In the genomic region with DNA sequence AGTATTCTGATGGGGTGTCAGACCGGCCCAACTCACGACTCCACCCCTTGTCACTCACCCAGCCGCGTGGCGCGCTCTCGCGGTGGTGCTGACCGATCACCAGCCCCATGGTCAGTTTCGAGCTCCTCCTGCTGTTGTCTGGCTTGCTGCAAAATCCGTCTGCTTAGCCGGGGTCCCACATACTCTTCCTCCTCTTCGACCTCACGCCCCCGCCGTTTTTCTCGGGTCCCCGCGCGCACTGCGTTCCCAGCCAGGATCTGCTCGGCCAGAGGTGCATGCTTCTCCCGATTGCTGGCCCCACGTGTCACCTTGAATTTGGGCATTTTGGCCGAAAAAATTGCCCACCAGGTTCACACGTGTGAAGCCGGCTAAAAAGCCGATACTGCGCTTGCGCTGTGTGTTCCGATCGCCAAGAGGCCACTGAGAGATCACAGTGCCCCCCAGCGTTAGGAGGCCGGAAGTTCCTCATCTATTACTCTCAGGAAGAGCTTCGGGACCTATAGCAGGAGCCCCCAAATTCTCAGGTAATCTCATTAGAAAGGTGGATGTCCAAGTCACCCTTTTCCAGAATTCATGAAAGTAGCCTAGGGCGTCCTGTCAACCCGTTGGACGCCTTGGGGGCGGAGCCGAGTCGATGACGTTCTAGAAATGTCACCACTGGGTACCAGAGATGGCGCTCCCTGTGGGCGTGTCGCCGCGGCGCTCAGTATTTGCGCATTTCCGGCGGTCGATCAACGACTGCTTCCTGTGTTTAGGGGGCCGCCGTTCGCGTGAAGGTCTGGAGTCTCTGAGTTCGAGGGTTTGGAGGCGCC, we compare ENCODE assay signal across 8 mouse cellular contexts. TPM values are rescaled to one million over a fixed set of nuclear protein-coding genes. Genes with fewer than 3 reads are reported as not detected.
DNase-seq lines count a peak whose midpoint lies in the region; ATAC-seq and TF ChIP-seq lines count a peak whose summit lies in the region.

Gene Bysl, minus strand, starts transcription at position 644 of the 812 bp plus-strand sequence.
Gene Med20, plus strand, starts transcription at position 734 of the 812 bp plus-strand sequence.
Gene Gm20517, plus strand, starts transcription at position 741 of the 812 bp plus-strand sequence.

- no peak for TF ChIP-seq EP300 in ES-Bruce4 (IDR thresholded peaks at IDR 0.05; ENCODE audit: insufficient read depth, low read depth, low read length)

- peak within 1 kb of the TSS; percentile 80 for H3K4me2 ChIP-seq in forebrain, embryonic 14.5 days (ENCODE audit: low read length)
- peak within 1 kb of the TSS; percentile 93 for H3K4me2 ChIP-seq in neural tube, embryonic 15.5 days

- no peaks in the 10 kb centered on the region for H3K9me3 ChIP-seq in ES-Bruce4 (replicated peaks; ENCODE audit: control insufficient read depth, insufficient read depth, low read length, poor library complexity, severe bottlenecking)
- no peaks in the 10 kb centered on the region for H3K9me3 ChIP-seq in forebrain, embryonic 14.5 days (replicated peaks; ENCODE audit: control insufficient read depth, low read length)
- H3K9me3 ChIP-seq in neural tube, embryonic 15.5 days (replicated peaks): no peaks in the 10 kb centered on the region

- no peak for TF ChIP-seq POLR2A in ES-Bruce4 (IDR thresholded peaks at IDR 0.05; ENCODE audit: insufficient read depth, low read length)

- DNase-seq in forebrain, embryonic 14.5 days (ENCODE audit: low spot score): peak; percentile 98
- peak; percentile 95 to 99 for DNase-seq in heart, postnatal 14 days
- DNase-seq in layer of hippocampus, adult 11-12 months (ENCODE audit: low spot score): peak; percentile 96
- peak; percentile 95 to 96 for DNase-seq in lung, adult 18-20 months
- DNase-seq in testis, postnatal 14 days (ENCODE audit: low spot score): peak; percentile 95

- intact Hi-C loops in heart, postnatal 14 days (cut with DNase I): no loop called here

- H3K27ac ChIP-seq in ES-Bruce4 (ENCODE audit: insufficient read depth, low read length): peak within 1 kb of the TSS; percentile 7; the same call in 1 of the 2 replicates
- H3K27ac ChIP-seq in forebrain, embryonic 14.5 days (ENCODE audit: low read depth, low read length): peak within 1 kb of the TSS; percentile 48; the same call in 1 of the 2 replicates
- H3K27ac ChIP-seq in neural tube, embryonic 15.5 days (replicated peaks): peak within 1 kb of the TSS; percentile 80

- H3K4me3 ChIP-seq in ES-Bruce4 (ENCODE audit: low read depth, low read length): peak within 1 kb of the TSS; percentile 86
- peak within 1 kb of the TSS; percentile 62 for H3K4me3 ChIP-seq in forebrain, embryonic 14.5 days (ENCODE audit: low read depth, low read length)
- H3K4me3 ChIP-seq in neural tube, embryonic 15.5 days (replicated peaks): peak within 1 kb of the TSS; percentile 90

- peaks cover 6% of the 10 kb centered on the region for H3K36me3 ChIP-seq in ES-Bruce4 (ENCODE audit: control insufficient read depth, insufficient read depth, low read length, poor library complexity, severe bottlenecking)
- H3K36me3 ChIP-seq in forebrain, embryonic 14.5 days (ENCODE audit: control insufficient read depth, insufficient read depth, low read length): peaks cover 37% of the 10 kb centered on the region
- peaks cover 40% of the 10 kb centered on the region for H3K36me3 ChIP-seq in neural tube, embryonic 15.5 days

- no peaks in the 10 kb centered on the region for H3K27me3 ChIP-seq in ES-Bruce4 (ENCODE audit: control insufficient read depth, insufficient read depth, low read length, poor library complexity, severe bottlenecking)
- no peaks in the 10 kb centered on the region for H3K27me3 ChIP-seq in forebrain, embryonic 14.5 days (replicated peaks; ENCODE audit: control insufficient read depth, insufficient read depth, low read length)
- no peaks in the 10 kb centered on the region for H3K27me3 ChIP-seq in neural tube, embryonic 15.5 days (replicated peaks)

- TF ChIP-seq CTCF in ES-Bruce4 (IDR thresholded peaks at IDR 0.05; ENCODE audit: low read depth, low read length): peak; percentile 79

- H3K9ac ChIP-seq in ES-Bruce4 (ENCODE audit: low read depth, poor library complexity, severe bottlenecking): peak within 1 kb of the TSS; percentile 53
- H3K9ac ChIP-seq in forebrain, embryonic 14.5 days (ENCODE audit: low read length): peak within 1 kb of the TSS; percentile 73
- peak within 1 kb of the TSS; percentile 84 for H3K9ac ChIP-seq in neural tube, embryonic 15.5 days (replicated peaks)

- WGBS in forebrain, embryonic 14.5 days: under 1% methylated on average over 59 of the region's 59 CpGs
- WGBS in neural tube, embryonic 15.5 days: under 1% methylated on average over 59 of the region's 59 CpGs

- peak; percentile 95 for ATAC-seq in cerebellum, adult (ENCODE audit: insufficient number of reproducible peaks, low FRiP score, low TSS enrichment)
- peak; percentile 98 for ATAC-seq in forebrain, embryonic 14.5 days
- ATAC-seq in neural tube, embryonic 15.5 days (ENCODE audit: low FRiP score): peak; percentile 96

- H3K4me1 ChIP-seq in ES-Bruce4 (ENCODE audit: control insufficient read depth, insufficient read depth, low read length): no peaks in the 10 kb centered on the region
- peaks cover 12% of the 10 kb centered on the region for H3K4me1 ChIP-seq in forebrain, embryonic 14.5 days (ENCODE audit: control insufficient read depth, insufficient read depth, low read length)
- H3K4me1 ChIP-seq in neural tube, embryonic 15.5 days: peaks cover 47% of the 10 kb centered on the region

RNA-seq across cellular contexts. Expression of gene Bysl, which starts in this region (rescaled TPM):
- 24.9 and 25.7 TPM in 2 replicates for polyA plus RNA-seq in ES-Bruce4 (2011; ENCODE audit: insufficient read depth, insufficient read length, low read depth, missing spikeins)
- polyA plus RNA-seq in forebrain, embryonic 14.5 days (2014; fragmentation: Nextera tagmentation; extraction: Ambion mirVana): 25.1 and 33.2 TPM in 2 replicates
- total RNA-seq in heart, postnatal 14 days (2021): 10 to 100 TPM; 14.0 to 15.8 TPM
- polyA plus RNA-seq in neural tube, embryonic 15.5 days (2015; fragmentation: Nextera tagmentation; extraction: Ambion mirVana): 34.7 and 37.1 TPM in 2 replicates

RNA-seq across cellular contexts. Expression of gene Med20, which starts in this region (rescaled TPM):
- polyA plus RNA-seq in ES-Bruce4 (2011; ENCODE audit: insufficient read depth, insufficient read length, low read depth, missing spikeins): 26.4 and 36.9 TPM in 2 replicates
- polyA plus RNA-seq in forebrain, embryonic 14.5 days (2014; fragmentation: Nextera tagmentation; extraction: Ambion mirVana): 55.4 and 55.5 TPM in 2 replicates
- total RNA-seq in heart, postnatal 14 days (2021): 10 to 100 TPM; 18.7 to 20.8 TPM
- 36.9 and 39.8 TPM in 2 replicates for polyA plus RNA-seq in neural tube, embryonic 15.5 days (2015; fragmentation: Nextera tagmentation; extraction: Ambion mirVana)

RNA-seq across cellular contexts. Expression of gene Gm20517, which starts in this region (rescaled TPM):
- 4.5 and 11.9 TPM in 2 replicates for polyA plus RNA-seq in ES-Bruce4 (2011; ENCODE audit: insufficient read depth, insufficient read length, low read depth, missing spikeins)
- 1.8 and 3.6 TPM in 2 replicates for polyA plus RNA-seq in forebrain, embryonic 14.5 days (2014; fragmentation: Nextera tagmentation; extraction: Ambion mirVana)
- total RNA-seq in heart, postnatal 14 days (2021): 1 to 10 TPM; 1.9 to 2.5 TPM
- polyA plus RNA-seq in neural tube, embryonic 15.5 days (2015; fragmentation: Nextera tagmentation; extraction: Ambion mirVana): 2.5 and 2.9 TPM in 2 replicates

Comparison
In these comparisons a context has a peak if more than half of its experiments do, and no peak if none do; other contexts are left out.
1. Peak in every context shown above with its lines: DNase-seq, ATAC-seq, H3K4me3 ChIP-seq and H3K27ac ChIP-seq.
2. H3K27ac ChIP-seq: peak in every context shown above with its lines; median percentile 80 in neural tube, embryonic 15.5 days; 48 in forebrain, embryonic 14.5 days; 7 in ES-Bruce4.